In the genomic region with DNA sequence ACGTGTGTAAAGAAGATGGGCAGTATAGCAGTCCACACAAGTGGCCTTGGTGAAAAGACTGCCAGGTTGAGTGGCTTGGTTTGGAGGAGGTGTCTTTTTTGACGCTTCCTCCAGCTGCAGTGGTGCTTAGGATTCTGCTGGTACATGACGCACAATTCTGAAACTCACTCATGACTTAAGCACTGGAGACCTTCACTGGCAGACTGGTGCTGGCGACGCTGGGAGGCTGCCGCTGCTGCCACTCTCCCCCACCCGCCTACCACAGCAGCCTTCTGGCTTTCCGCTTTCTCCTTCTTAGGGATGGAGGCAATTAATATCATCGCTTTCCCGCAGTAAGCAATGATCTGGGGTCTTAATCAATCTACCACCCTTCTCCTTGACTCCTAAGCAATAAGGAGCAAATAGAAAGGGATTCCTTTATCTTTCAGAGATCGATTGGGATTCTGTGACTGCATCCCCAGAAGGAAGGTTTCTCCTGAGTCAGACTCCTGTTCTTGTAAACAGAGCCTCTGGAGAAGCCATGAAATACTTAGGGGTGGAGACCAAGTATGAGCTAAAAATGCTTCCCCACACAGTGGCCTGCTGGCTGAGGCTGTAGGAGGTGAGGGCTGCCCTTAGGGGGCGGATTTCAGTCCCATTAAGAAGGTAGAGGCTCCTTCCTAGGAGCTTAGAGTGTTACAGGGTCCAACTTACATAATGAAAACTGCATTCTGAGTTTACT, we compare ENCODE assay signal across 13 mouse cellular contexts. TPM values are rescaled to one million over a fixed set of nuclear protein-coding genes. Genes with fewer than 3 reads are reported as not detected.
DNase-seq lines count a peak whose midpoint lies in the region; ATAC-seq and TF ChIP-seq lines count a peak whose summit lies in the region.
"Had no signal": no experiment of that assay in that cellular context is flagged by ENCODE, and none has a peak within 500 bp of the region (broad histone marks: within the 10 kb centered on the region; RNA-seq: fewer than 3 reads in every experiment).

No protein-coding gene starts in this region.

- no peak overlapping the region for H3K9ac ChIP-seq in lung, embryonic 15.5 days
- no peak overlapping the region for H3K9ac ChIP-seq in embryonic facial prominence, embryonic 15.5 days
- H3K9ac ChIP-seq in neural tube, embryonic 15.5 days (replicated peaks), result no peak overlapping the region

- peaks cover 14% of the 10 kb centered on the region for H3K4me1 ChIP-seq in lung, embryonic 15.5 days
- peaks cover 21% of the 10 kb centered on the region for H3K4me1 ChIP-seq in embryonic facial prominence, embryonic 15.5 days
- no peaks in the 10 kb centered on the region; the same call in 1 of the 2 replicates for H3K4me1 ChIP-seq in neural tube, embryonic 15.5 days

- TF ChIP-seq CTCF in gastrocnemius, adult 2 months (IDR thresholded peaks at IDR 0.05), result peak; percentile 29

- H3K36me3 ChIP-seq in lung, embryonic 15.5 days, result no peaks in the 10 kb centered on the region
- peaks cover 21% of the 10 kb centered on the region for H3K36me3 ChIP-seq in embryonic facial prominence, embryonic 15.5 days
- H3K36me3 ChIP-seq in neural tube, embryonic 15.5 days, result peaks cover 7% of the 10 kb centered on the region; the same call in 1 of the 2 replicates

- no peaks in the 10 kb centered on the region for H3K27me3 ChIP-seq in lung, embryonic 15.5 days
- no peaks in the 10 kb centered on the region for H3K27me3 ChIP-seq in embryonic facial prominence, embryonic 15.5 days
- no peaks in the 10 kb centered on the region for H3K27me3 ChIP-seq in neural tube, embryonic 15.5 days (replicated peaks)

- 66% methylated on average over 12 of the region's 12 CpGs for WGBS in lung, embryonic 15.5 days
- 42% methylated on average over 12 of the region's 12 CpGs for WGBS in embryonic facial prominence, embryonic 15.5 days
- 66% methylated on average over 12 of the region's 12 CpGs for WGBS in neural tube, embryonic 15.5 days

- no peak overlapping the region for H3K4me2 ChIP-seq in lung, embryonic 15.5 days
- H3K4me2 ChIP-seq in embryonic facial prominence, embryonic 15.5 days (replicated peaks), result no peak overlapping the region
- H3K4me2 ChIP-seq in neural tube, embryonic 15.5 days, result no peak overlapping the region

- peak overlapping the region; percentile 17; the same call in 1 of the 2 replicates for H3K27ac ChIP-seq in gastrocnemius, adult 2 months
- H3K27ac ChIP-seq in lung, embryonic 15.5 days, result peak overlapping the region; percentile 22
- peak overlapping the region; percentile 51 for H3K27ac ChIP-seq in embryonic facial prominence, embryonic 15.5 days (replicated peaks)
- 0 out of 2 replicates have a peak overlapping the region, but pooled peaks have one; percentile 18 for H3K27ac ChIP-seq in neural tube, embryonic 15.5 days (replicated peaks)

- DNase-seq in gastrocnemius, adult 2 months, result no peak
- no peak for DNase-seq in gastrocnemius, postnatal 14 days
- DNase-seq in lung, postnatal 4 days, result no peak
- no peak for DNase-seq in gastrocnemius, postnatal 25 days
- no peak for DNase-seq in urinary bladder, adult 18-20 months (ENCODE audit: low spot score in 2 of 2)
- DNase-seq: cerebellum, adult 2 months had no signal

- H3K9me3 ChIP-seq in lung, embryonic 15.5 days, result no peaks in the 10 kb centered on the region
- H3K9me3 ChIP-seq in embryonic facial prominence, embryonic 15.5 days (replicated peaks), result no peaks in the 10 kb centered on the region
- H3K9me3 ChIP-seq in neural tube, embryonic 15.5 days (replicated peaks), result no peaks in the 10 kb centered on the region

- no peak for ATAC-seq in lung, embryonic 15.5 days (ENCODE audit: borderline replicate concordance, extremely low read depth, low FRiP score, low TSS enrichment)
- ATAC-seq in embryonic facial prominence, embryonic 15.5 days (ENCODE audit: insufficient number of reproducible peaks, low FRiP score, low TSS enrichment, low read depth), result no peak
- ATAC-seq in neural tube, embryonic 15.5 days (ENCODE audit: low FRiP score), result no peak
- ATAC-seq: CD4-positive, CD25-positive, alpha-beta regulatory T cell, adult 4 months had no signal

- H3K4me3 ChIP-seq in gastrocnemius, adult 2 months, result no peak overlapping the region
- H3K4me3 ChIP-seq in lung, embryonic 15.5 days, result no peak overlapping the region
- no peak overlapping the region for H3K4me3 ChIP-seq in embryonic facial prominence, embryonic 15.5 days (replicated peaks)
- no peak overlapping the region for H3K4me3 ChIP-seq in neural tube, embryonic 15.5 days (replicated peaks)

- intact Hi-C loops in gastrocnemius, adult 2 months (cut with DNase I), result no loop called here
- intact Hi-C loops in gastrocnemius, postnatal 14 days (cut with DNase I; ENCODE audit: low total_unique reads), result no loop called here

RNA-seq across cellular contexts. Expression of a gene that starts 22.5 kb away (rescaled TPM):
- not detected for total RNA-seq in gastrocnemius, adult 2 months (2021)
- under 1 TPM; 0.09 to 0.27 TPM for total RNA-seq in gastrocnemius, postnatal 14 days (2021)
- 0.18 and 0.75 TPM in 2 replicates for polyA plus RNA-seq in lung, embryonic 15.5 days (2015; fragmentation: Nextera tagmentation; extraction: Ambion mirVana)
- 0.45 and 0.53 TPM in 2 replicates for polyA plus RNA-seq in embryonic facial prominence, embryonic 15.5 days (2015; fragmentation: Nextera tagmentation; extraction: Ambion mirVana)
- 0.26 and 2.5 TPM in 2 replicates for polyA plus RNA-seq in neural tube, embryonic 15.5 days (2015; fragmentation: Nextera tagmentation; extraction: Ambion mirVana)
- under 1 TPM in 1 of 2 experiments, not detected in 1; 0.35 TPM for total RNA-seq in gastrocnemius, postnatal 25 days (2021)

RNA-seq across cellular contexts. Expression of a gene that starts 51.3 kb away (rescaled TPM):
- 10 to 100 TPM; 29.8 to 32.2 TPM for total RNA-seq in gastrocnemius, adult 2 months (2021)
- total RNA-seq in gastrocnemius, postnatal 14 days (2021), result 10 to 100 TPM; 33.1 to 36.9 TPM
- 5.4 TPM in 2 replicates for polyA plus RNA-seq in lung, embryonic 15.5 days (2015; fragmentation: Nextera tagmentation; extraction: Ambion mirVana)
- 5.5 and 6.6 TPM in 2 replicates for polyA plus RNA-seq in embryonic facial prominence, embryonic 15.5 days (2015; fragmentation: Nextera tagmentation; extraction: Ambion mirVana)
- polyA plus RNA-seq in neural tube, embryonic 15.5 days (2015; fragmentation: Nextera tagmentation; extraction: Ambion mirVana), result 2.7 and 2.8 TPM in 2 replicates
- 10 to 100 TPM; 22.2 to 28.3 TPM for total RNA-seq in gastrocnemius, postnatal 25 days (2021)

RNA-seq across cellular contexts. Expression of a gene that starts 51.8 kb away (rescaled TPM):
- total RNA-seq in gastrocnemius, adult 2 months (2021), result 10 to 100 TPM in 1 of 2 experiments, 1 to 10 TPM in 1; 7.3 to 11.7 TPM
- 10 to 100 TPM; 11.0 to 11.5 TPM for total RNA-seq in gastrocnemius, postnatal 14 days (2021)
- polyA plus RNA-seq in lung, embryonic 15.5 days (2015; fragmentation: Nextera tagmentation; extraction: Ambion mirVana), result not detected in 2 replicates
- not detected in 2 replicates for polyA plus RNA-seq in embryonic facial prominence, embryonic 15.5 days (2015; fragmentation: Nextera tagmentation; extraction: Ambion mirVana)
- polyA plus RNA-seq in neural tube, embryonic 15.5 days (2015; fragmentation: Nextera tagmentation; extraction: Ambion mirVana), result not detected in 2 replicates
- 1 to 10 TPM; 6.1 to 8.9 TPM for total RNA-seq in gastrocnemius, postnatal 25 days (2021)
- polyA plus RNA-seq: adrenal gland, adult 2 months; CD4-positive, CD25-positive, alpha-beta regulatory T cell, adult 4 months; intestine, embryonic 14.5 days; neural tube, embryonic 11.5 days had no signal
